Mouse (Mus musculus) embryonic facial prominence, embryonic 13.5 days (tissue): Measurements from ENCODE around the gene AI661453. TPM values are rescaled to one million over a fixed set of nuclear protein-coding genes. Genes with fewer than 3 reads are reported as not detected.
"Not testable (repeated sequence)": the region's sequence is repeated elsewhere in the genome, so short reads cannot be mapped to it uniquely, and the experiment has no call there.

Experiments used
- ATAC-seq: fragments of 200-750 bp; cut with Nextera tagmentation; 2 replicates; pipeline ENCODE4 v1.8.0; 2017; ENCODE audit warnings: low read depth; ENCODE audit not compliant: insufficient number of reproducible peaks, insufficient read depth, low FRiP score, low TSS enrichment
- H3K27ac ChIP-seq: fragments of 300-500 bp; sonication (generic); 2 replicates; pipeline ENCODE4 v1.5.1; 2015; ENCODE audit warnings: moderate library complexity, mild to moderate bottlenecking, inconsistent platforms
- H3K27me3 ChIP-seq: fragments of 300-500 bp; sonication (generic); 2 replicates; pipeline ENCODE4 v1.6.1; 2015; ENCODE audit warnings: mild to moderate bottlenecking, inconsistent platforms
- H3K36me3 ChIP-seq: fragments of 300-500 bp; sonication (generic); 2 replicates; pipeline ENCODE4 v1.6.1; 2015; ENCODE audit warnings: mild to moderate bottlenecking, inconsistent platforms
- H3K4me1 ChIP-seq: fragments of 300-500 bp; sonication (generic); 2 replicates; pipeline ENCODE4 v1.6.1; 2015; ENCODE audit warnings: inconsistent platforms
- H3K4me2 ChIP-seq: fragments of 300-500 bp; sonication (generic); 2 replicates; pipeline ENCODE4 v1.6.1; 2015; ENCODE audit warnings: moderate library complexity, mild to moderate bottlenecking, inconsistent platforms
- H3K4me3 ChIP-seq: fragments of 300-500 bp; sonication (generic); 2 replicates; pipeline ENCODE4 v1.5.1; 2015; ENCODE audit warnings: mild to moderate bottlenecking, inconsistent platforms
- H3K9ac ChIP-seq: fragments of 300-500 bp; sonication (generic); 2 replicates; pipeline ENCODE4 v1.6.1; 2015; ENCODE audit warnings: mild to moderate bottlenecking, inconsistent platforms
- H3K9me3 ChIP-seq: fragments of 300-500 bp; sonication (generic); 2 replicates; pipeline ENCODE4 v1.6.1; 2016; ENCODE audit warnings: inconsistent platforms
- WGBS: fragments of 180-500 bp; shearing (Covaris S2); methylation state at CpG from one replicate; pipeline ENCODE4 v1.1.7; 2015; ENCODE audit warnings: mixed read lengths; 5-methylcytosine and 5-hydroxymethylcytosine counted together
- polyA plus RNA-seq: library from polyadenylated mRNA; unstranded; fragments of >200 nt; fragmentation: Nextera tagmentation; extraction: Ambion mirVana; gene quantifications from 2 replicates; pipeline ENCODE4 v1.2.1, GENCODE M21; 2015

The AI661453 gene
- polyA plus RNA-seq, 1 experiment from 2014 or later: 2.0 TPM

DNA sequence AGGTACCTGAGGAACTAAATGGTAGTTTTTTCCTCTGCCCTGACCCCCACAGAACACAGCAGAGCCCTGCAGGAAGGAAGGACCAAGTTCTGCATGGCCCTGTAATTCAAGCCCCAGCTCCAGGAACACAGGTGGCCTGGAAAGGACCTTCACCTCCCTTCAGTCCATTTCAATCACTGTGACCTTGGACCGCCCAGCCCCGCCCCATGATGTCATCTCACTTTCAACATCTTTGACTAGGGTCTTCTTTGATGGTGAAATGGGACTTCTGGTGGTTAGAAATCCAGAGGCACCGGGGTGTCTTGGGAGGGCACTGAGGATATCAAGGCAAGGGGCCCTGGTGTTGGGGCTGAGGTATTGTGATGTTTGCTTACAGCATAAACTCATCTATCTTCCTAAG, 14.8 kb upstream of the AI661453 start:
- no peaks in the 10 kb centered on the region for H3K27me3 ChIP-seq
- H3K4me2 ChIP-seq: no peak overlapping the region
- no peak overlapping the region for H3K4me3 ChIP-seq
- no peaks in the 10 kb centered on the region for H3K9me3 ChIP-seq
- no peaks in the 10 kb centered on the region for H3K4me1 ChIP-seq
- H3K27ac ChIP-seq: no peak overlapping the region
- no peak for ATAC-seq
- no peak overlapping the region for H3K9ac ChIP-seq
- WGBS: 83% methylated on average over 3 of the region's 3 CpGs
- H3K36me3 ChIP-seq: no peaks in the 10 kb centered on the region

DNA sequence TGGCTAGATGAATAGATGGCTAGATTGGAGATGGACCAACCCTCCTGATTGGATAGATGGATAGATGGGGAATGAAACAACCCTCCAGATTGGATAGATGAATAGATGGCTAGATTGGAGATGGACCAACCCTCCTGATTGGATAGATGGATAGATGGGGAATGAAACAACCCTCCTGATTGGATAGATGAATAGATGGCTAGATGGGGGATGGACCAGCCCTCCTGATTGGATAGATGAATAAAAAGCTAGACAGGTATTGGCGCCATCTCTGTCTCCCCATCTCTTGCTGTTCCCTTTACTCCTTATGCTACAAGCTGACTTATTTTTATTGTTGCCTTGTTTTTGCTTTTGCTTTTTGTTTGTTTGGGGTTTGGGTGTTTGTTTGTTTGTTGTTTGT, 13.8 kb upstream of the AI661453 start:
- not testable (repeated sequence) for H3K4me3 ChIP-seq, H3K36me3 ChIP-seq, H3K9me3 ChIP-seq, H3K9ac ChIP-seq, ATAC-seq, H3K4me2 ChIP-seq, H3K27ac ChIP-seq, H3K4me1 ChIP-seq, H3K27me3 ChIP-seq
- WGBS: 93% methylated on average over 1 of the region's 1 CpGs

DNA sequence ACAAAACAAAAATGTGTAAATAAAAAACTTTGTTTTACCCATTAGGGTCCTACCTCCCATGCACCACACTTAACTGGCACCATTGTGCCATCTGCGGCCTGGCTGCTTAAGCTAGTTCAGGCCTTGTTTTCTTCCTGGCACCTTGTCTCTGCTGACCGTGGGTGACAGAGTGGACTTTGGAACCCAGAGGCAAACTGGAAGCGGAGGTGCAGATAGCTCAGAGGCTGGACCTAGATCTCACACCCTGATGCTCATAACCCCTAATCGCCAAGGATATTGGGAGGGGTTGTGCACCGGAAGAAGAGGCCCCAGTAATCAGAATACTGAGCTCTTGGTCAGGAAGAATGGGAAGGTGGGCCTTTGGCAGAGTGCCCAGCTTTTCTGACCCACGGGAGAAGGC, 12.2 kb upstream of the AI661453 start:
- no peak for ATAC-seq
- Histone ChIP-seq H3K4me3 (no peak overlapping the region), H3K9ac (0 out of 2 replicates have a peak overlapping the region, but pooled peaks have one; percentile 27), H3K9me3 (no peaks in the 10 kb centered on the region), H3K27me3 (peaks cover 11% of the 10 kb centered on the region), H3K36me3 (no peaks in the 10 kb centered on the region), H3K27ac (no peak overlapping the region), H3K4me1 (no peaks in the 10 kb centered on the region), H3K4me2 (no peak overlapping the region)
- WGBS: 83% methylated on average over 6 of the region's 6 CpGs

DNA sequence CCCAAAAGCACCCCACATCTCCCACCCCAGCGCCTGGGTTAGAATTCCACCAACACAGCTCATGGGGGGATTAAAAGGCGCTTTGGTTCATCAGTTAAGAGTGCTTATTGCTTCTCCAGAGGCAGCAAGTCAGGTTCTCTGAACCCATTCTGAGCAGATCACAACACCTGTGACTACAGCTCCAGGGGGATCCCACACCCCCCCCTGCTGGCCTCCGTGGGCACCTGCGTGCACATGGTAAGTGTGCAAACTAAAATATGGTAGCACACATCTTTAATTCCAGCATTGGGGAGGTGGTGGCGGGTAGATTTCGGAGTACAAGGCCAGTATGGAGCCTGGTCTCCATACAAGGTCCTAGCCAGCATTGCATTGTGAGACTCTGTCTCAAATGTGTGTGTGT, 9.1 kb upstream of the AI661453 start:
- no peak overlapping the region for H3K4me2 ChIP-seq
- WGBS: 65% methylated on average over 6 of the region's 6 CpGs
- no peaks in the 10 kb centered on the region for H3K9me3 ChIP-seq
- H3K4me1 ChIP-seq: no peaks in the 10 kb centered on the region
- H3K36me3 ChIP-seq: no peaks in the 10 kb centered on the region
- no peak overlapping the region for H3K27ac ChIP-seq
- no peak for ATAC-seq
- H3K9ac ChIP-seq: no peak overlapping the region
- no peak overlapping the region for H3K4me3 ChIP-seq
- peaks cover 15% of the 10 kb centered on the region for H3K27me3 ChIP-seq

DNA sequence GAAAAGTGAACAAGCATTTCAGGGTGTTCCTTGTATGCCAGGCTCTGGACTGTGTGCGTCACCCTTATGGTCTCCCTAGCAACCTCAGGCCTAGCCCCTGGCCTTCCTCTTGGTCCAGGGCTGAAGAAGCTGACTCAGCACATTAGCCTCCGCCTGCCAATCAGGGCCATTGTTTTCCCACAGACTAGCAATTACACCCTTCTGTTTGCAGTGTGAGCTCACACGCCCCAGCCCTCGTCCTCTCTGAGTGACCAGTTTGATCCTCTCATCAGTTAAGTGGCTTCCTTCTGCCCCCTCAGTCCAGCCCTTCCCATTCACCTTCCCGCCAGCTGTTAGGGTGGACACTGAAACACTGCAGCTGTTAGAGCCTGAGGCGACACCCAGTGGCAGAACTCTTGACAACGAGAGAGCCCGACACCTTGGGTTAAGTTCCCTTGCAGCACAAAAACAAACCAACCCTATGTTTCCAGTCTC, 7.5 kb upstream of the AI661453 start:
- ATAC-seq: peak; percentile 29; the same call in 1 of the 2 replicates
- H3K36me3 ChIP-seq: no peaks in the 10 kb centered on the region
- H3K27ac ChIP-seq: no peak overlapping the region
- H3K4me3 ChIP-seq: no peak overlapping the region
- H3K9ac ChIP-seq: no peak overlapping the region
- H3K27me3 ChIP-seq: peaks cover 15% of the 10 kb centered on the region
- H3K4me2 ChIP-seq: peak overlapping the region; percentile 7; the same call in 1 of the 2 replicates
- no peaks in the 10 kb centered on the region for H3K9me3 ChIP-seq
- WGBS: 11% methylated on average over 8 of the region's 8 CpGs
- H3K4me1 ChIP-seq: no peaks in the 10 kb centered on the region

DNA sequence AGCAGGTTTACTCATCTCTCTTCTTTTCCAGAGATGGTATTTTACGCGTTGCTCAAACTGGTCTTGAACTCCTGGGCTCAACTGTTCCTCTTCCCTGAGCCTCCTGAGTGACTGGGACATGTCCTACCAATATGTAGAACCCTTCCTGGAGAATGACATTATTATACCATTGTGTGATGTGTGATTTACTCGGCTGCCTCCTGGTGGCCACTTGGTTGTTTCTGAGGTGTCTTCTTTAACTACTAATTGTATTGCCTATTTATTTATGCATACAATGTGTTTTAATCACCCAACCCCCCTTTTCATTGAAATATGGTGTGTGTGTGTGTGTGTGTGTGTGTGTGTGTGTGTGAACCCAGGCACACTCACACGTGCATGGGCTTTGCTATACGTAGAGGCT, 5.6 kb upstream of the AI661453 start:
- no peak for ATAC-seq
- H3K27ac ChIP-seq: no peak overlapping the region
- no peak overlapping the region for H3K4me2 ChIP-seq
- no peaks in the 10 kb centered on the region for H3K9me3 ChIP-seq
- H3K4me3 ChIP-seq: no peak overlapping the region
- H3K9ac ChIP-seq: no peak overlapping the region
- peaks cover 24% of the 10 kb centered on the region for H3K27me3 ChIP-seq
- WGBS: 71% methylated on average over 5 of the region's 5 CpGs
- H3K4me1 ChIP-seq: no peaks in the 10 kb centered on the region
- no peaks in the 10 kb centered on the region for H3K36me3 ChIP-seq

DNA sequence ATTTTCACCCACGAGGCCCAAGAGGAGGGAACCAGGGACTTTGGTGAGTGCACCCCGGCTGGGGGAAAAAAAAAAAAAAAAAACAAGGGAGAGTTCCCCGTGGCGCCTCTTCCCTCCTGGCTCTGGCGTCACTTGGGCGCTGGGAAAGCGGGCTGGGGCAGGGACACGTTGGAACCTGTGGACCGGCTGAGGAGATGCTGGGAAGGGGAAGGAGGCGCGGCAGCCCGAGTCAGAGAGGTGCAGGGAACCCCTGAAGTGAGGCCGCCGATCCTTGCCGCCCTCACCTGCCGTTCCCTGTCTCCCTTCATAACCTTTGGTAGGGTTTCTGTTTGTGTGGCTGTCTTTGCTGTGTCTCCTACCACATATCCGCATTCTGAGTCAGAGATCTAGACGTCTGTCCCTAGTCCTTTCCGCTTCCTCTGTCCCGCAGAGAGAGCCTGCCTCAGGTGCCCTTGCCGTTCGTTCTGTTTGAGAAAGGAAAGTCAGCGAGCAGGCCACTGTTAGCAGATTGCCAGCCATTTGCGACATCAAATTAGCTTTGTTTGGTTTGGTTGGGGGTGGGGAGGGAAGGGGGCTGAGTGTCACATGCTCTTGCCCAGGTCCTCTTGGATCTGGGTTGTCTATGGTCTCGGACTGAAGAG, 612 bp downstream of the AI661453 start, which contains the start of gene 1700001C19Rik:
Gene 1700001C19Rik (minus strand): TSS at position 470 of the 641 bp plus-strand sequence.
- H3K4me1 ChIP-seq: peaks cover 37% of the 10 kb centered on the region
- H3K4me2 ChIP-seq: peak within 1 kb of the TSS; percentile 88
- H3K9ac ChIP-seq: peak within 1 kb of the TSS; percentile 64
- 2% methylated on average over 24 of the region's 25 CpGs for WGBS
- peaks cover 56% of the 10 kb centered on the region for H3K27me3 ChIP-seq
- no peak for ATAC-seq
- H3K36me3 ChIP-seq: no peaks in the 10 kb centered on the region
- no peaks in the 10 kb centered on the region for H3K9me3 ChIP-seq
- peak within 1 kb of the TSS; percentile 69 for H3K27ac ChIP-seq
- H3K4me3 ChIP-seq: peak within 1 kb of the TSS; percentile 48

DNA sequence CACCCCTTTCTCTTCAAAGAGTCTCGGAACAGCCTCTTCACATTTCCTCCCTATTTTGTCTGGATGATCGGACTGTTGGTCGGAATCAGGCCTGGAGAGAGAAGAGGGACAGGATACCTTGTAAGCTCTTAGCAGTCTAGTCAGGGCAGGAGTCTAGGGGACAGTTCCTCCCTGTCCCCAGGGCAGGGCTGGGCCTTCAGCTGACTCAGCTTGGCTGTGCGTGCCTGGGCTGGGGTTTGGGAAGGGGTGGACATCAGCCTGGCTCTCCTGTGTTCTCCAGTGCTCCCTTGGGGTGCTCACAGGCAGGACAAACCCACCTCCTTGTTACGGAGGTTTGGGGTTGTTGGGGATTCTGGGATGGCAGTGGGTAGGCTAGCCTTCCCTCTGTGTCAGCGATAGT, 2.2 kb downstream of the AI661453 start:
- no peaks in the 10 kb centered on the region for H3K9me3 ChIP-seq
- no peaks in the 10 kb centered on the region for H3K36me3 ChIP-seq
- peak overlapping the region; percentile 21; the same call in 1 of the 2 replicates for H3K9ac ChIP-seq
- H3K4me3 ChIP-seq: peak overlapping the region; percentile 13; the same call in 1 of the 2 replicates
- H3K27me3 ChIP-seq: peaks cover 56% of the 10 kb centered on the region
- no peak for ATAC-seq
- H3K4me2 ChIP-seq: peak overlapping the region; percentile 88
- no peak overlapping the region for H3K27ac ChIP-seq
- 51% methylated on average over 6 of the region's 6 CpGs for WGBS
- peaks cover 37% of the 10 kb centered on the region for H3K4me1 ChIP-seq

DNA sequence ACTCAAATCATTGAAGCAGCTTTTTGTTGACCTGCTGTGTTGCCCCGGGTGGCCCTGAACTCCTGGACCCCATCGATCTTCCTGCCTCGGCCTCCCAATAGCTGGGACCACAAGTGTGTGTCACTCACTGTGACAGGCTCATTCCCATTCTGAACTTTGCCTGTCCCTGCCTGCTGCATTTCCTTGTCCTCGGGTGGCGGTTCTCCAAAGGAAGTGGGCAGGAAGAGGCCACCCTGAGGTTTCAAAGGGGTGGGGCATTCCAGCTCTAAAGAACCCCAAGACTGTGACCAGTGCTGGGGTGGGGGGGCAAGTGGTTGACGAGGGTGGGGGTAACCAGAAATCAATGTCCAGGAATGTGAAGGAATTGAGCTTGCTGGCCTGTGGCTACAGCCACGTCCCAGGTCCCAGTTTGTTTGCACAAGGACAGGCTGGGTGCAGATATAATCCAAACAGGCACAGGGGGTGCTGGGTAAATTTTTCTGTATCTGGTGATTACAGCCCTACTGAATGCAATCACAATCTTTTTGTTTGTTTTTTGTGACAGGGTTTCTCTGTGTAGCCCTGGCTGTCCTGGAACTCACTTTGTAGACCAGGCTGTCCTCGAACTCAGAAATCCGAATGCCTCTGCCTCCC, 3.1 kb downstream of the AI661453 start:
- Histone ChIP-seq H3K36me3 (no peaks in the 10 kb centered on the region), H3K27me3 (peaks cover 56% of the 10 kb centered on the region), H3K4me2 (no peak overlapping the region), H3K9me3 (no peaks in the 10 kb centered on the region), H3K4me3 (no peak overlapping the region), H3K4me1 (peaks cover 37% of the 10 kb centered on the region), H3K27ac (no peak overlapping the region), H3K9ac (no peak overlapping the region)
- ATAC-seq: no peak
- WGBS: 44% methylated on average over 9 of the region's 9 CpGs

DNA sequence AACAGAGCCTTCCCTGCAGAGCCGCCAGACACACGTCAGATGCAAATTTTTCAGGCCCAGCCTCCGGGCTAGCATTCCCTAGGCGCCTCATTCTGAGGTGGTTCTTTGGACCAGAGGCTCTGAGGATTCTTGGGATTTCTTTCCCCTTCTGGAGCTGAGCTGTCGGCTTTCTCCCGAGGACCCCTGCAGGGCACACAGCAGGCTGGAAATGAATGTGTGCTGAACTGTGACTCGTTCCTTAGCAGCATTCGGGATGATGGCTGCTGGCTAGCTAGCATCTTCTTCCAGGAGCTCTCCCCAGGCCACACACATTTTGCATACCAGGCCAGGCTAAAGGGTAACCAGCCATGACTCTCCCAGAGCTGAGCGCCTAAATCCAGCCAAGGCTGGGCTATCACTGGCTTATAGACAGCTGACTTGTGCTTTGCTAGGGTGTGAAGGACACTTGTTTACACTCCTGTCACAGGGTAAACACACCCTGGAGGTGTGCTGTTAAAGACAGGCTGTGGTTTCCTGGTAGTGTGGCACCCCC, 4.0 kb downstream of the AI661453 start:
- H3K9ac ChIP-seq: 0 out of 2 replicates have a peak overlapping the region, but pooled peaks have one; percentile 12
- no peak overlapping the region for H3K4me3 ChIP-seq
- H3K4me1 ChIP-seq: peaks cover 37% of the 10 kb centered on the region
- no peak for ATAC-seq
- peaks cover 49% of the 10 kb centered on the region for H3K27me3 ChIP-seq
- H3K4me2 ChIP-seq: no peak overlapping the region; the same call in 1 of the 2 replicates
- no peaks in the 10 kb centered on the region for H3K36me3 ChIP-seq
- H3K9me3 ChIP-seq: no peaks in the 10 kb centered on the region
- H3K27ac ChIP-seq: no peak overlapping the region
- WGBS: 9% methylated on average over 9 of the region's 9 CpGs

DNA sequence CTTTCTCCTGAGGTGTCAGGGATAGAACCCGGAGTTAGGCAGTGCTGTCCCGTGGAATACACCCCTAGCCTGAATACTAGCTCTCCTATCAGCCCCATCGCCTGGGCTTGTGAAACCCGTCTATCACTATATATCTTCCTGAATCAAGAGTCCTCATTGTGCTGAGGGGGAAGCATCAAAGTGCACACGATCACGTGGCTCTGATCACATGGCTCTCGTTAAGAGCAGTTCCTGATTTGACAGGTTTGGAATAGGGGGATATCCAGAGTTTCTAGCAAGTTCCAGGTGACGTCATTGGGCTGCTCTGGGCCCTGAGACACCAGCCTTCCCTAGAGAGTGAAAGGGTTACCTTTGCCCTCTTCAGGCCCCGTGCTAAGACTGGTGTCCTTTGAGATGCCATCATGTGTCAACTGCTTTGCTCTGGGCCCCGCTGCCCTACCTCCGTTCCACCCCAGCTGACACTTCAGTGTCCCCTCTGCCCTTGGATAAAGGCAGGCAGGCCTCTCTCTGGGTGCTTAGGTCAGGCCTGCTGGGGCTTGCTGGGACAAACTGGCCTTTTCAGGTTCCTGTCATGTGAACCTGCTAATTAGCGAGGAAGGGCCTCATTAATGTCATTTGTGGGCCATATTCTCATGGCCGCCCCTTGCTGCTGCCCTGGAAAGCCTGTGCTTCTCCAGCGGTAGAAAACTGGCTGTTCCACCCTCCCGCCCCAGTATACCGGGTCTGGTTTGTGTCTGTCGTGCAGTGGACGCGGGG, 5.1 kb downstream of the AI661453 start:
- Histone ChIP-seq H3K4me1 (peaks cover 34% of the 10 kb centered on the region), H3K36me3 (no peaks in the 10 kb centered on the region), H3K27me3 (peaks cover 41% of the 10 kb centered on the region), H3K4me2 (no peak overlapping the region), H3K9ac (no peak overlapping the region), H3K4me3 (no peak overlapping the region), H3K27ac (no peak overlapping the region), H3K9me3 (no peaks in the 10 kb centered on the region)
- no peak for ATAC-seq
- 53% methylated on average over 19 of the region's 19 CpGs for WGBS
